Mouse (Mus musculus) CH12.LX (cell line): ENCODE measurements around the gene Aebp1. TPM values are rescaled to one million over a fixed set of nuclear protein-coding genes. Genes with fewer than 3 reads are reported as not detected.

Experiments
- DNase-seq: peaks from one replicate; pipeline ENCODE4 v3.0.0-alpha.2; 2013; ENCODE audit errors: extremely low read depth
- H3K27ac ChIP-seq: 2 replicates; pipeline ENCODE4 v1.5.1; 2012; ENCODE audit warnings: low read depth, mild to moderate bottlenecking, control low read depth, moderate library complexity; ENCODE audit not compliant: insufficient read depth
- H3K27me3 ChIP-seq: replicated peaks from 2 replicates; pipeline ENCODE3; 2012; ENCODE audit warnings: inconsistent platforms
- H3K36me3 ChIP-seq, 2 experiments: replicated peaks in 1 of 2; 2 replicates each; pipeline versions ENCODE3 to v1.6.1; 2012; ENCODE audit warnings: inconsistent platforms in 1 of 2, low read length in 1 of 2, mild to moderate bottlenecking in 1 of 2, mixed read lengths in 1 of 2, moderate library complexity in 1 of 2; ENCODE audit not compliant: control insufficient read depth in 1 of 2, insufficient read depth in 1 of 2
- H3K4me1 ChIP-seq, 2 experiments: 2 replicates each; pipeline ENCODE4 v1.6.1; 2012; ENCODE audit warnings: inconsistent platforms in 1 of 2, moderate library complexity in 1 of 2; ENCODE audit not compliant: insufficient read depth in 2 of 2, control insufficient read depth in 1 of 2
- H3K4me2 ChIP-seq: 2 replicates; pipeline ENCODE4 v1.6.1; 2012; ENCODE audit warnings: low read depth, mild to moderate bottlenecking, control low read depth; ENCODE audit not compliant: poor library complexity, insufficient read depth, severe bottlenecking
- H3K4me3 ChIP-seq, 3 experiments: fragments of 150-350 bp in 1 of 3; sonication (generic) in 1 of 3; replicated peaks in 1 of 3; 2 replicates each; pipeline versions ENCODE3 to v1.5.1; 2011 to 2012; ENCODE audit warnings: low read depth in 2 of 3, low read length in 2 of 3, mild to moderate bottlenecking in 2 of 3, moderate library complexity in 2 of 3, control low read depth in 1 of 3, improper control_type of control experiment in 1 of 3, inconsistent platforms in 1 of 3, mixed read lengths in 1 of 3; ENCODE audit not compliant: poor library complexity in 1 of 3
- H3K79me2 ChIP-seq: replicated peaks from 2 replicates; pipeline ENCODE4 v1.6.1; 2012; ENCODE audit warnings: mild to moderate bottlenecking, moderate library complexity; ENCODE audit not compliant: control insufficient read depth, poor library complexity, insufficient read depth, severe bottlenecking; ENCODE audit errors: extremely low read depth
- H3K9ac ChIP-seq: 2 replicates; pipeline ENCODE4 v1.6.1; 2012; ENCODE audit warnings: low read depth, mild to moderate bottlenecking, control low read depth, moderate library complexity; ENCODE audit not compliant: insufficient read depth
- H3K9me3 ChIP-seq: replicated peaks from 2 replicates; pipeline ENCODE3; 2012; ENCODE audit warnings: low read length, inconsistent platforms, mixed read lengths
- BHLHE40 ChIP-seq: IDR thresholded peaks from 2 replicates; pipeline ENCODE4 v1.6.1; 2011; ENCODE audit warnings: mild to moderate bottlenecking, low read depth, low read length, improper control_type of control experiment
- EP300 ChIP-seq: IDR thresholded peaks from 2 replicates; pipeline ENCODE4 v1.6.1; 2011; ENCODE audit warnings: low read length, improper control_type of control experiment
- ETS1 ChIP-seq: conservative IDR thresholded peaks from 2 replicates; pipeline ENCODE4 v1.6.1; 2012; ENCODE audit warnings: low read depth, mild to moderate bottlenecking, inconsistent platforms, low read length, improper control_type of control experiment, moderate library complexity
- JUND ChIP-seq: conservative IDR thresholded peaks from 2 replicates; pipeline ENCODE4 v1.6.1; 2011; ENCODE audit warnings: low read depth, low read length, improper control_type of control experiment
- KAT2A ChIP-seq: IDR thresholded peaks from 2 replicates; pipeline ENCODE4 v1.6.1; 2012; ENCODE audit warnings: low read length, improper control_type of control experiment, inconsistent platforms; ENCODE audit not compliant: insufficient replicate concordance
- MXI1 ChIP-seq: IDR thresholded peaks from 2 replicates; pipeline ENCODE4 v1.6.1; 2011; ENCODE audit warnings: mild to moderate bottlenecking, low read depth, low read length, improper control_type of control experiment
- NRF1 ChIP-seq: IDR thresholded peaks from 2 replicates; pipeline ENCODE4 v1.6.1; 2014; ENCODE audit warnings: low read depth, mild to moderate bottlenecking, inconsistent platforms, low read length, improper control_type of control experiment, moderate library complexity
- TCF12 ChIP-seq: IDR thresholded peaks from 2 replicates; pipeline ENCODE4 v1.6.1; 2014; ENCODE audit warnings: low read depth, mild to moderate bottlenecking, inconsistent platforms, low read length, improper control_type of control experiment
- ZMIZ1 ChIP-seq: IDR thresholded peaks from 2 replicates; pipeline ENCODE4 v1.6.1; 2012; ENCODE audit warnings: low read depth, mild to moderate bottlenecking, inconsistent platforms, low read length, improper control_type of control experiment
- ZNF384 ChIP-seq: IDR thresholded peaks from 2 replicates; pipeline ENCODE4 v1.6.1; 2012; ENCODE audit warnings: low read depth, low read length, improper control_type of control experiment, inconsistent platforms
- dilution Hi-C: fragments of 300-500 bp; cut with MboI; formaldehyde crosslinking; loops from 2 replicates; pipeline ENCODE4 v1.14.3; 2020; ENCODE audit warnings: low sequenced_read_pairs; ENCODE audit not compliant: extremely low pct_unique_long_range_greater_than_20kb, extremely low pct_ligation_motif_present
- in situ Hi-C: fragments of 300-500 bp; cut with MboI; formaldehyde crosslinking; loops from 3 replicates; pipeline ENCODE4 v1.14.3; 2019; ENCODE audit warnings: low sequenced_read_pairs, low pct_ligation_motif_present, low pct_unique_long_range_greater_than_20kb, mixed read lengths
- polyA plus RNA-seq: library from polyadenylated mRNA; unstranded; fragments of >175 nt; gene quantifications from 2 replicates; pipeline ENCODE4 v1.2.1, GENCODE M21; 2012; ENCODE audit warnings: low read depth; ENCODE audit not compliant: insufficient read length
- total RNA-seq, 2 experiments: library from RNA; depleted of rRNA; stranded (reverse); fragments of 300-350 nt in 1 of 2; fragments of >200 nt in 1 of 2; gene quantifications; 2 replicates each; pipeline ENCODE4 v1.2.3; 2012 to 2014

Aebp1 gene
- total and polyA plus RNA-seq, 3 experiments: 0.34 to 1.4 TPM; not detected in 1

DNA sequence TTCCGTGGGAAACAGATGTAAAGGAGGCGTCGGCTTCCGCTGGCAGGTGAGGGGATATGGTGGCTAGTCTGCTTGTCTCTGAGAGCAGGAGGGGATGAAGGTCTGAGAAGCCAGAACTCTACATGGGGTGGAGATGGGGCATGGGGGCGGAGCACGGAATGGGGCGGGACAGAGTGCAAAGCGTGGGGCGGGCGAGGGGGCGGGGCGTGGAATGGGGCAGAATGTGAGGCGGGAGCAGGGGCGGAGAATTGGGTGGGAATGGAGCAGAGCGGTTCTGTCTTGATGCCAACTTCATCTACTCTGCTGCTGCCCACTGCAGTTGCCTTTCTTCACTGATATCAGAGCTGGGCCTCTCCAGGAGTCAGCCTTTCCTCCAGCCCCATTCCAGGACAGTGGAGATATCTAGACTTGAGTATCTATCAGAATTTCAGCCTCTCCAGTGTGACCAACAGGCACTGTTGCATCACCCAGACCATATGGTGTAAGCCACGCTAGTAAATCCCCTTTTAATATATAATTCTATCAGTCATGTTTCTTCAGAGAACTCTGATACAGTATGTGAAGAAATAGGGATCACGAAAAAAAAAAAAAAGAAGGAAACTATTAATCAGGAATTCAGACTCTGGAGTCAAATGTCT is 58.7 kb downstream of the Aebp1 start:
- dilution Hi-C loops (no loop called here), in situ Hi-C loops (no loop called here)
- H3K79me2 ChIP-seq: no peaks in the 10 kb centered on the region
- TF ChIP-seq ETS1 (no peak), KAT2A (no peak), TCF12 (no peak), JUND (no peak), ZNF384 (no peak), EP300 (no peak), MXI1 (no peak), NRF1 (no peak), ZMIZ1 (no peak), BHLHE40 (no peak)
- no peaks in the 10 kb centered on the region for H3K27me3 ChIP-seq
- H3K36me3 ChIP-seq: no peaks in the 10 kb centered on the region
- H3K9me3 ChIP-seq: no peaks in the 10 kb centered on the region
- peaks cover 4 to 24% of the 10 kb centered on the region in 2 experiments; a peak in 3 of 4 replicates for H3K4me1 ChIP-seq
- H3K9ac ChIP-seq: no peak overlapping the region
- H3K27ac ChIP-seq: no peak overlapping the region
- no peak overlapping the region for H3K4me3 ChIP-seq
- DNase-seq: no peak
- no peak overlapping the region for H3K4me2 ChIP-seq

Other genes with a start within 250 kb of the Aebp1 start
- gene Mrps24, start 146.3 kb upstream of the Aebp1 start, total RNA-seq (2012; rRNA removed): 107 and 109 TPM in 2 replicates
- gene Mrps24, start 146.3 kb upstream of the Aebp1 start, total RNA-seq (2014; rRNA removed): 70.9 and 73.8 TPM in 2 replicates
- 90.8 and 95.1 TPM in 2 replicates for gene Mrps24, start 146.3 kb upstream of the Aebp1 start, polyA plus RNA-seq
- gene Urgcp, start 99.6 kb upstream of the Aebp1 start, total RNA-seq (2012; rRNA removed): 13.1 and 13.3 TPM in 2 replicates
- gene Urgcp, start 99.6 kb upstream of the Aebp1 start, total RNA-seq (2014; rRNA removed): 11.7 and 12.2 TPM in 2 replicates
- 11.7 and 13.1 TPM in 2 replicates for gene Urgcp, start 99.6 kb upstream of the Aebp1 start, polyA plus RNA-seq
- gene Dbnl, start 73.5 kb upstream of the Aebp1 start, total RNA-seq (2012; rRNA removed): 76.2 and 77.3 TPM in 2 replicates
- gene Dbnl, start 73.5 kb upstream of the Aebp1 start, total RNA-seq (2014; rRNA removed): 67.5 and 70.3 TPM in 2 replicates
- gene Dbnl, start 73.5 kb upstream of the Aebp1 start, polyA plus RNA-seq: 124 and 133 TPM in 2 replicates
- 0.46 and 0.64 TPM in 2 replicates for gene Pgam2, start 58.2 kb upstream of the Aebp1 start, total RNA-seq (2012; rRNA removed)
- not detected in 2 replicates for gene Pgam2, start 58.2 kb upstream of the Aebp1 start, total RNA-seq (2014; rRNA removed)
- 2.5 and 3.6 TPM in 2 replicates for gene Pgam2, start 58.2 kb upstream of the Aebp1 start, polyA plus RNA-seq
- 7.7 and 9.7 TPM in 2 replicates for gene Polm, start 23.9 kb upstream of the Aebp1 start, total RNA-seq (2012; rRNA removed)
- gene Polm, start 23.9 kb upstream of the Aebp1 start, total RNA-seq (2014; rRNA removed): 1.00 and 1.9 TPM in 2 replicates
- gene Polm, start 23.9 kb upstream of the Aebp1 start, polyA plus RNA-seq: 4.1 TPM in 2 replicates
- gene Pold2, start 16.3 kb downstream of the Aebp1 start, total RNA-seq (2012; rRNA removed): 285 and 330 TPM in 2 replicates
- gene Pold2, start 16.3 kb downstream of the Aebp1 start, total RNA-seq (2014; rRNA removed): 120 and 136 TPM in 2 replicates
- gene Pold2, start 16.3 kb downstream of the Aebp1 start, polyA plus RNA-seq: 205 and 218 TPM in 2 replicates
- gene Myl7, start 36.8 kb downstream of the Aebp1 start, total RNA-seq (2012; rRNA removed): 0.42 TPM in 1 of 2 replicates, not detected in the other
- gene Myl7, start 36.8 kb downstream of the Aebp1 start, total RNA-seq (2014; rRNA removed): not detected in 2 replicates
- gene Myl7, start 36.8 kb downstream of the Aebp1 start, polyA plus RNA-seq: 0.44 TPM in 1 of 2 replicates, not detected in the other
- gene Gck, start 88.1 kb downstream of the Aebp1 start, total RNA-seq (2012; rRNA removed): 0.63 and 0.68 TPM in 2 replicates
- gene Gck, start 88.1 kb downstream of the Aebp1 start, total RNA-seq (2014; rRNA removed): 1.0 and 1.2 TPM in 2 replicates
- gene Gck, start 88.1 kb downstream of the Aebp1 start, polyA plus RNA-seq: 1.4 and 2.3 TPM in 2 replicates
- 79.8 and 103 TPM in 2 replicates for gene Ykt6, start 93.7 kb downstream of the Aebp1 start, total RNA-seq (2012; rRNA removed)
- 95.1 and 95.8 TPM in 2 replicates for gene Ykt6, start 93.7 kb downstream of the Aebp1 start, total RNA-seq (2014; rRNA removed)
- 117 and 121 TPM in 2 replicates for gene Ykt6, start 93.7 kb downstream of the Aebp1 start, polyA plus RNA-seq
- 0.08 and 0.50 TPM in 2 replicates for gene Camk2b, start 204.4 kb downstream of the Aebp1 start, total RNA-seq (2012; rRNA removed)
- gene Camk2b, start 204.4 kb downstream of the Aebp1 start, total RNA-seq (2014; rRNA removed): 0.11 and 0.19 TPM in 2 replicates
- 0.25 and 0.26 TPM in 2 replicates for gene Camk2b, start 204.4 kb downstream of the Aebp1 start, polyA plus RNA-seq